Mouse (Mus musculus): Measurements from ENCODE around the gene Npas2.

DNA sequence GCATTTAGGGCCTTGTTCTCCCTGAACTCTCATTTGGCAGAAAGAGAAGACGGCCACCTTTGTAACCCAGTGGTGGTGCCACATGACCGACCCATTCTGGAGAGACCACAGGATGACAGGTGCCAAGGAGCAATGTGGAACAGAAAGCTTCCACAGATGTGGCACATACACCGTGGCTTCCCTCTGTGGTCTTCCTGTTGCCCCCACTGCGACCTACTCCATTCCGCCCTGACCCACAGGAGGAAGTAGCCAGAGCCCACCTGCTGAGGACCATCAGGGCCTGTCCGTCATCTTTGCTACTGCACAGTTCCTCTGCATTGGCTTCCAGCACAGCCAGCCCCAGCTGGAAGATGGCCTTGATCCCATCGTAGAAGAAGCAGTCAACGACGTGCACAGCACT is 187.5 kb downstream of the Npas2 start:
- TF ChIP-seq CTCF (IDR thresholded peaks at IDR 0.05; ENCODE audit: extremely low read depth, insufficient read length, insufficient replicate concordance, low read depth, low read length): no peak
- TF ChIP-seq POLR2A (IDR thresholded peaks at IDR 0.05; ENCODE audit: low read depth, low read length): no peak
